Mouse (Mus musculus): ENCODE measurements at regions not wholly inside any gene's neighbourhood (a gene's known extent, or its start where the extent isn't known, plus 50 kb on each side); places are given as distances from the start of the nearest gene placed in this dataset.

DNA sequence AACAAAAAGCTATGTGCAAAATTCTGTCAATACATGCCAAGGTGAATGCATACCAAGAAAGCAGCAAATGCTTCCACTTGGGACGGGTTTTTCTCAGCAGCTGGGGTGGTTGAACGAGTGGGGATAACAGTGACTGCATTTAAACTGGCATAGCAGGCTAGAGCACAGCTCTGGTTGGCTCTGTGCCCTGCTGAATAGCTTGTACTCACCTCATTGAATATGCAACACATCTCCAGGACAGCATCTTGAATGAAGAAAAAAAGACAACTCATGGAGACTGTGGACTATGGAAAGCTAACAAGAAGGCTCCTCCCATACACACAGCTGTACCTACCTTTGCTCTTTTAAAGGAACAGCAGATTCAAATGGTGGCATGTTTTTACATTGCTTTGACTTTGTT lies 111.2 kb upstream of the Fbxo33 start:
- no peak for DNase-seq (ENCODE audit: extremely low spot score, low spot score)

DNA sequence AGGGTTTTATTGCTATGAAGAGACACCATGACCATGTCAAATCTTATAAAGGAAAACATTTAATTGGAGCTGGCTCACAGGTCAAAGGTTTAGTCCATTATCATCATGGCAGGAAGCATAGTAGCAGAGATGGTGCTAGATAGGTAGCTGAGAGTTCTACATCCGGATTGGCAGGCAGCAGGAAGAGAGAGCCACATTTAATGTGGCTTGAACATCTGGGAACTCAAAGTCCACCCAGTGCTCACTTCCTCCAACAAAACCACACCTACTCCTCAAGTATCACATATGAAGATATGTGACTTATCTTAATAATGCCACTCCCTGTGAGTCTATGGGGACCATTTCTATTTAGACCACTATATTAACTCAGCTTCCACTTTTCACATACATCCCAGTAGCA lies 93.2 kb upstream of the Fbxo33 start:
- no peak for DNase-seq (ENCODE audit: extremely low spot score, low spot score)

DNA sequence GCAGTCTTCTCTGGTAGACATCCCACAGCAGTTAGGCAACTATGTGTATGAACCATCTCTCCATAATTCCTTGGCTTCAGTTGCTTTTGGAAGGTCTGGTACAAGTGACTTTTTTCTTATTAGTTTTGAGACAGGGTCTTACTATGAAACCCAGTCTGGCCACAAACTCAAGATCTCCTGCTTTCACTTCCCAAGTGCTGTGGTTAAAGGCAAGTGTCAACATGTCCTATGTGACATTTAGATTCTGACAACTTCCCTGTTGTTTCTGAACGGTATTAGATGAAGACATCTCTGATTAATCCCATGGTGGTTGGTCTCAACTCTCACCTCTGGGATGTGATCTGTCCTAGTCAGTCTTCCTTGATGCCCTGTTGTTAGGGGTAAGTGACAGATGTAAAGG lies 88.4 kb upstream of the Fbxo33 start:
- DNase-seq (ENCODE audit: extremely low spot score, low spot score), result no peak

DNA sequence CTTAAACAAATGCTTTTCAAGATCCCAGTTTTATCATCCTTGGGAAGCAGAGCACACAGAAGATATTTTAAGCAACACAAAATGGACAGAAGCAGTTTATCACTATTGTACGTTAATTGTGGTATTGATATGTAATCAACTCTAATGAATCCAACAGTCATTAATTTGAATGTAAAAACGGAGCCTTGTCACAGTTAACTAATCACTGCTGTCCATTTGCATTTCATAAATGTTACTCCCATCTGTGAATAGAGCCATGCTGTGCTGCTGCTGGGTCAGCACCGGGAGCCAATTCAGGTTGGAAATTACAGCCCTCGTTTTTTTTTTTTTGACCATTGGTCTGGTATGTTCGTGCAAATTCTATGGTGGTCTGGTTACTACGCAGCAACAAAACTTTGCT lies 85.0 kb upstream of the Fbxo33 start:
- no peak for DNase-seq (ENCODE audit: extremely low spot score, low spot score)

All from neural tube, embryonic 10.5 days (tissue).